Mouse (Mus musculus): Measurements from ENCODE around the gene Arhgef17. TPM values are rescaled to one million over a fixed set of nuclear protein-coding genes. Genes with fewer than 3 reads are reported as not detected.

Arhgef17 gene
- total RNA-seq, 1 experiment, result 23.2 TPM

DNA sequence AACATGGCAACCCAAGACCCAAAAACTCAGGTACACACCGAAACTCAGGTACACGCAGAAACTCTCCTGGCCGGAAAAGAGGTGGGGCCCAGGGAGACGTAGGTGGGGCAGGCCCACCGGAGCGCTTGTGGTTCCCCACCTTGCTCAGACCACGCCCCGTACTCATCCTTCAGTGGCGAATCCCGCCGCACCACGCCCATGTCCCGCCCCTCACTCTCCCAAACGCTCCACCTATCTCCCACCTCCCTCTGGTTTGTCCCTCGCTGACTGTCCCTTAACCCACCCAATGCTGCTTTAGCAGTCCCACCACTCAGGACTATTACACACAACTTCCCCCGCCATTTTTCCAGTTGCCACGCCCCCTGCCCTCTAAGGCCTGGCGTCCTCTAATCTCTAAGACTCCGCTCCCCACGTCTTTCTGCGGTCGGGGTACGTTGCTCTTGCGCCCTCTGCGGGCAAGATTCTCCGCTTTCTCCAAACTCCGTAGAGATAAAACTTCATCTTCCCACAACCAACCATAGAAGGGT lies 637 bp upstream of the Arhgef17 start:
- H3K27ac ChIP-seq (ENCODE audit: insufficient read depth, low read depth, low read length, poor library complexity, severe bottlenecking), result peak overlapping the region; percentile 85
- H3K4me1 ChIP-seq (ENCODE audit: control insufficient read depth in 2 of 2, insufficient read depth in 2 of 2, low read length in 2 of 2, poor library complexity in 1 of 2), result peaks cover 5 to 19% of the 10 kb centered on the region in 2 experiments; a peak in 3 of 4 replicates
- H3K9ac ChIP-seq (ENCODE audit: insufficient read depth, low read depth, low read length, poor library complexity, severe bottlenecking), result peak overlapping the region; percentile 76
- peak overlapping the region; percentile 76 to 96 for H3K4me3 ChIP-seq (ENCODE audit: insufficient read depth in 1 of 2, low read depth in 1 of 2, low read length in 2 of 2, poor library complexity in 1 of 2, severe bottlenecking in 1 of 2)
- H3K36me3 ChIP-seq (ENCODE audit: control insufficient read depth, insufficient read depth, low read length, poor library complexity, severe bottlenecking), result peaks cover 20% of the 10 kb centered on the region; the same call in 1 of the 2 replicates
- TF ChIP-seq ZNF384 (IDR thresholded peaks at IDR 0.05; ENCODE audit: low read depth, low read length) (no peak), ZC3H11A (IDR thresholded peaks at IDR 0.05; ENCODE audit: borderline replicate concordance, low read depth, low read length) (peak; percentile 7; the same call in 1 of the 2 replicates), CHD2 (IDR thresholded peaks at IDR 0.05; ENCODE audit: low read depth, low read length) (no peak), MAFK (IDR thresholded peaks at IDR 0.05; ENCODE audit: insufficient read depth, low read depth, low read length) (no peak), HCFC1 (IDR thresholded peaks at IDR 0.05; ENCODE audit: borderline replicate concordance, insufficient read depth, low read length) (0 out of 2 replicates have a peak, but pooled peaks have one; percentile 38)
- peak; percentile 96 for DNase-seq (ENCODE audit: low read depth, low spot score)
- in situ Hi-C loops (cut with MboI; ENCODE audit: low sequenced_read_pairs in 2 of 2, unreplicated experiment in 2 of 2), result no loop called here
- H3K9me3 ChIP-seq (ENCODE audit: control insufficient read depth, insufficient read depth, low read depth, low read length), result no peaks in the 10 kb centered on the region

DNA sequence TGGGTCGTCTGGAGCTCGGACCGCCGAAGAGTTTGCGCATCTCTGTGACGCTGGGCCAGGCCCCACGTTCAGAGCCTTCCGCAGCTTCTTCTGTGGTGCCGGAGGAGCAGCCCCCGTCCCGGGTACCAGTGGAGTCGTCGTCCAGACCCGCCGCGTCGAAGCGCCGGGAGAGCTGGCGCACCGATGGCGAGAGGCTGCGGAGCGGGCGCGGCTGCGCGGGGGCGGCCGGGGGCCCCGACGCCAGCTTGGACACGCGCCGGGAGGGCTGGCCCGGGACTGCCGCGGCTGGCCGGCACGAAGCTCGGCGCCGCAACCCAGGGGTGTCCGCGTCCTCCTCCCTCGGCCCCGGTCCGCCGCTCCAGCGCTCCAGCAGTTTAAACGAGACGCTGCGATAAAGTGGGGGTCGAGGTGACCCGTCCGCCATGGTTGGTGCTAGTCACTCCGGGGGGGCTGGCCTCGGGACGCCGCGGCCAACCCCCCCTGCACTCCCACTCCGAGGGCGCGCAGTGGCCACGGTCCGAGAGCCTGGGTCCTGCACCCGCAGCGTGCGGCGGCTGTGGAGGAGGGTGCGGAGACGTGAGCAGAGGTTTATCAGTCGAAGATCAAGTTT lies 486 bp downstream of the Arhgef17 start:
- peaks cover 5 to 28% of the 10 kb centered on the region in 2 experiments; a peak in 3 of 4 replicates for H3K4me1 ChIP-seq (ENCODE audit: control insufficient read depth in 2 of 2, insufficient read depth in 2 of 2, low read length in 2 of 2, poor library complexity in 1 of 2)
- no peak for DNase-seq (ENCODE audit: low read depth, low spot score)
- H3K27ac ChIP-seq (ENCODE audit: insufficient read depth, low read depth, low read length, poor library complexity, severe bottlenecking), result peak overlapping the region; percentile 78
- H3K9ac ChIP-seq (ENCODE audit: insufficient read depth, low read depth, low read length, poor library complexity, severe bottlenecking), result peak overlapping the region; percentile 80
- no peaks in the 10 kb centered on the region for H3K9me3 ChIP-seq (ENCODE audit: control insufficient read depth, insufficient read depth, low read depth, low read length)
- no peak for TF ChIP-seq MAFK (IDR thresholded peaks at IDR 0.05; ENCODE audit: insufficient read depth, low read depth, low read length)
- TF ChIP-seq CHD2 (IDR thresholded peaks at IDR 0.05; ENCODE audit: low read depth, low read length), result no peak
- no peak for TF ChIP-seq HCFC1 (IDR thresholded peaks at IDR 0.05; ENCODE audit: borderline replicate concordance, insufficient read depth, low read length)
- TF ChIP-seq ZNF384 (IDR thresholded peaks at IDR 0.05; ENCODE audit: low read depth, low read length), result no peak
- H3K36me3 ChIP-seq (ENCODE audit: control insufficient read depth, insufficient read depth, low read length, poor library complexity, severe bottlenecking), result peaks cover 20% of the 10 kb centered on the region; the same call in 1 of the 2 replicates
- peak overlapping the region; percentile 76 to 96 for H3K4me3 ChIP-seq (ENCODE audit: insufficient read depth in 1 of 2, low read depth in 1 of 2, low read length in 2 of 2, poor library complexity in 1 of 2, severe bottlenecking in 1 of 2)
- in situ Hi-C loops (cut with MboI; ENCODE audit: low sequenced_read_pairs in 2 of 2, unreplicated experiment in 2 of 2), result no loop called here

GRCm38 (mm10) chr7:100930619-100931315 lies 1.1 kb downstream of the Arhgef17 start:
- no peak for TF ChIP-seq CHD2 (IDR thresholded peaks at IDR 0.05; ENCODE audit: low read depth, low read length)
- TF ChIP-seq HCFC1 (IDR thresholded peaks at IDR 0.05; ENCODE audit: borderline replicate concordance, insufficient read depth, low read length), result no peak
- TF ChIP-seq ZNF384 (IDR thresholded peaks at IDR 0.05; ENCODE audit: low read depth, low read length), result no peak
- no peak for TF ChIP-seq MAFK (IDR thresholded peaks at IDR 0.05; ENCODE audit: insufficient read depth, low read depth, low read length)
- no peak for TF ChIP-seq ZC3H11A (IDR thresholded peaks at IDR 0.05; ENCODE audit: borderline replicate concordance, low read depth, low read length)
- Histone ChIP-seq H3K9ac (ENCODE audit: insufficient read depth, low read depth, low read length, poor library complexity, severe bottlenecking) (peak overlapping the region; percentile 80), H3K9me3 (ENCODE audit: control insufficient read depth, insufficient read depth, low read depth, low read length) (no peaks in the 10 kb centered on the region), H3K4me3 (ENCODE audit: insufficient read depth in 1 of 2, low read depth in 1 of 2, low read length in 2 of 2, poor library complexity in 1 of 2, severe bottlenecking in 1 of 2) (peak overlapping the region; percentile 76 to 96), H3K36me3 (ENCODE audit: control insufficient read depth, insufficient read depth, low read length, poor library complexity, severe bottlenecking) (peaks cover 20% of the 10 kb centered on the region; the same call in 1 of the 2 replicates), H3K4me1 (ENCODE audit: control insufficient read depth in 2 of 2, insufficient read depth in 2 of 2, low read length in 2 of 2, poor library complexity in 1 of 2) (peaks cover 5 to 32% of the 10 kb centered on the region in 2 experiments; a peak in 3 of 4 replicates), H3K27ac (ENCODE audit: insufficient read depth, low read depth, low read length, poor library complexity, severe bottlenecking) (no peak overlapping the region)
- in situ Hi-C loops (cut with MboI; ENCODE audit: low sequenced_read_pairs in 2 of 2, unreplicated experiment in 2 of 2), result no loop called here
- no peak for DNase-seq (ENCODE audit: low read depth, low spot score)

- DNase-seq (ENCODE audit: low read depth, low spot score), result no peak
- Histone ChIP-seq H3K36me3 (ENCODE audit: control insufficient read depth, insufficient read depth, low read length, poor library complexity, severe bottlenecking) (peaks cover 20% of the 10 kb centered on the region; the same call in 1 of the 2 replicates), H3K4me3 (ENCODE audit: insufficient read depth in 1 of 2, low read depth in 1 of 2, low read length in 2 of 2, poor library complexity in 1 of 2, severe bottlenecking in 1 of 2) (no peak overlapping the region), H3K4me1 (ENCODE audit: control insufficient read depth in 2 of 2, insufficient read depth in 2 of 2, low read length in 2 of 2, poor library complexity in 1 of 2) (peaks cover 10 to 38% of the 10 kb centered on the region in 2 experiments), H3K27ac (ENCODE audit: insufficient read depth, low read depth, low read length, poor library complexity, severe bottlenecking) (no peak overlapping the region), H3K9me3 (ENCODE audit: control insufficient read depth, insufficient read depth, low read depth, low read length) (no peaks in the 10 kb centered on the region), H3K9ac (ENCODE audit: insufficient read depth, low read depth, low read length, poor library complexity, severe bottlenecking) (no peak overlapping the region)
- TF ChIP-seq ZNF384 (IDR thresholded peaks at IDR 0.05; ENCODE audit: low read depth, low read length) (no peak), CHD2 (IDR thresholded peaks at IDR 0.05; ENCODE audit: low read depth, low read length) (no peak), MAFK (IDR thresholded peaks at IDR 0.05; ENCODE audit: insufficient read depth, low read depth, low read length) (no peak), ZC3H11A (IDR thresholded peaks at IDR 0.05; ENCODE audit: borderline replicate concordance, low read depth, low read length) (no peak), HCFC1 (IDR thresholded peaks at IDR 0.05; ENCODE audit: borderline replicate concordance, insufficient read depth, low read length) (no peak)
- in situ Hi-C loops (cut with MboI; ENCODE audit: low sequenced_read_pairs in 2 of 2, unreplicated experiment in 2 of 2), result no loop called here
Observed at GRCm38 (mm10) chr7:100929639-100930303, 2.1 kb downstream of the Arhgef17 start.
